Comparison of ENCODE assay signal across 31 mouse cellular contexts in genomic region chr19:29400466-29400865, GRCm38 (mm10). TPM values are rescaled to one million over a fixed set of nuclear protein-coding genes. Genes with fewer than 3 reads are reported as not detected.
A peak's percentile ranks its signal among the peaks of the same experiment; 100 is the strongest.
DNase-seq lines count a peak whose midpoint lies in the region; ATAC-seq and TF ChIP-seq lines count a peak whose summit lies in the region.
"Had no signal": no experiment of that assay in that cellular context is flagged by ENCODE, and none has a peak within 500 bp of the region (broad histone marks: within the 10 kb centered on the region; RNA-seq: fewer than 3 reads in every experiment).

No protein-coding gene starts in this region.

- peak; percentile 57 for ATAC-seq in G1E (ENCODE audit: extremely low read depth, insufficient number of reproducible peaks, low FRiP score, poor library complexity, severe bottlenecking)
- ATAC-seq in common myeloid progenitor, adult 5-6 weeks (replicated peaks; ENCODE audit: low read depth, poor library complexity, severe bottlenecking): peak; percentile 73; the same call in 1 of the 2 replicates
- peak; percentile 49; the same call in 1 of the 2 replicates for ATAC-seq in megakaryocyte, adult 5-6 weeks (ENCODE audit: poor library complexity, severe bottlenecking)
- ATAC-seq: CD4-positive, CD25-positive, alpha-beta regulatory T cell, adult 4 months; forebrain, embryonic 15.5 days; intestine, postnatal 0 days; lung, postnatal 0 days; midbrain, embryonic 16.5 days; Patski had no signal

- H3K4me1 ChIP-seq in heart, embryonic 10.5 days: no peaks in the 10 kb centered on the region
- H3K4me1 ChIP-seq in G1E (ENCODE audit: insufficient read depth, low read depth, low read length): peaks cover 68% of the 10 kb centered on the region
- H3K4me1 ChIP-seq: forebrain, embryonic 15.5 days had no signal

- peak; percentile 55 for DNase-seq in heart, embryonic 10.5 days (ENCODE audit: low spot score)
- no peak for DNase-seq in heart, postnatal 10 days
- peak; percentile 50 for DNase-seq in G1E (ENCODE audit: low spot score)
- DNase-seq in testis, postnatal 14 days (ENCODE audit: low spot score): no peak
- no peak for DNase-seq in layer of hippocampus, adult 2 months (ENCODE audit: low spot score in 2 of 2)
- DNase-seq in left cerebral cortex, postnatal 25 days (ENCODE audit: low spot score in 2 of 2): no peak
- DNase-seq: adrenal gland, postnatal 14 days; cerebellum, adult 18-20 months; cerebellum, postnatal 14 days; gastrocnemius, adult 2 months; heart, postnatal 4 days; kidney, postnatal 14 days; lung, postnatal 4 days; right cerebral cortex, adult 18-20 months; spleen, adult 18-20 months; thymus, postnatal 4 days had no signal

- H3K36me3 ChIP-seq in heart, embryonic 10.5 days: no peaks in the 10 kb centered on the region
- H3K36me3 ChIP-seq in G1E (replicated peaks): no peaks in the 10 kb centered on the region
- H3K36me3 ChIP-seq: forebrain, embryonic 15.5 days had no signal

- no peak for TF ChIP-seq CTCF in G1E (IDR thresholded peaks at IDR 0.05; ENCODE audit: low read depth, low read length)
- no peak for TF ChIP-seq CTCF in layer of hippocampus, adult 2 months (conservative IDR thresholded peaks at IDR 0.05)

- H3K27me3 ChIP-seq in heart, embryonic 10.5 days (ENCODE audit: insufficient read depth, poor library complexity, severe bottlenecking): no peaks in the 10 kb centered on the region
- H3K27me3 ChIP-seq in G1E (ENCODE audit: insufficient read depth, low read length): no peaks in the 10 kb centered on the region
- H3K27me3 ChIP-seq: forebrain, embryonic 15.5 days; Patski had no signal

- no peak overlapping the region for H3K27ac ChIP-seq in heart, embryonic 10.5 days
- no peak overlapping the region for H3K27ac ChIP-seq in layer of hippocampus, adult 2 months
- H3K27ac ChIP-seq: forebrain, embryonic 15.5 days; gastrocnemius, adult 2 months; hindbrain, embryonic 14.5 days had no signal

- 63% methylated on average over 3 of the region's 3 CpGs for WGBS in heart, embryonic 10.5 days

- no peaks in the 10 kb centered on the region for H3K9me3 ChIP-seq in heart, embryonic 10.5 days
- H3K9me3 ChIP-seq in G1E (replicated peaks): no peaks in the 10 kb centered on the region; the same call in 1 of the 2 replicates
- H3K9me3 ChIP-seq: forebrain, embryonic 15.5 days had no signal

- intact Hi-C loops in heart, postnatal 10 days (cut with DNase I): no loop called here
- intact Hi-C loops in left cerebral cortex, postnatal 25 days (cut with DNase I): no loop called here

- H3K4me3 ChIP-seq in heart, embryonic 10.5 days: no peak overlapping the region
- no peak overlapping the region; the same call in 1 of the 2 replicates for H3K4me3 ChIP-seq in G1E (ENCODE audit: low read depth, low read length)
- H3K4me3 ChIP-seq in layer of hippocampus, adult 2 months: no peak overlapping the region
- H3K4me3 ChIP-seq: forebrain, embryonic 15.5 days; gastrocnemius, adult 2 months had no signal

RNA-seq across cellular contexts. Expression of gene Pdcd1lg2, which starts 10.3 kb away (rescaled TPM):
- polyA plus RNA-seq in heart, embryonic 10.5 days (2016; fragmentation: Nextera tagmentation; extraction: Ambion mirVana): not detected in 2 replicates
- not detected for total RNA-seq in heart, postnatal 10 days (2021)
- total RNA-seq in G1E (2014; fragmentation: Nextera tagmentation) (2.0 and 2.5 TPM in 2 replicates), G1E (2017) (8.8 and 10.5 TPM in 2 replicates)
- 0.10 and 0.16 TPM in 2 replicates for polyA plus RNA-seq in G1E (2012)
- 0.27 and 1.7 TPM in 2 replicates for total RNA-seq in common myeloid progenitor, adult 5-6 weeks (2017)
- total RNA-seq in megakaryocyte, adult 5-6 weeks (2015): 0.75 TPM in 1 of 2 replicates, not detected in the other
- total RNA-seq in megakaryocyte, adult 5-6 weeks (2017): 0.44 and 1.8 TPM in 2 replicates
- total RNA-seq in layer of hippocampus, adult 2 months (2021): not detected
- under 1 TPM in 1 of 2 experiments, not detected in 1; 0.21 TPM for total RNA-seq in left cerebral cortex, postnatal 25 days (2021)
- total RNA-seq: adrenal gland, postnatal 14 days; gastrocnemius, adult 2 months; gastrocnemius, postnatal 4 days; heart, postnatal 4 days had no signal
- polyA plus RNA-seq: embryonic facial prominence, embryonic 11.5 days; forebrain, embryonic 15.5 days; heart, embryonic 11.5 days; intestine, postnatal 0 days; kidney, embryonic 14.5 days; limb, embryonic 14.5 days; midbrain, embryonic 16.5 days; neural tube, embryonic 11.5 days had no signal

RNA-seq across cellular contexts. Expression of gene Cd274, which starts 33.2 kb away (rescaled TPM):
- 0.39 and 0.41 TPM in 2 replicates for polyA plus RNA-seq in heart, embryonic 10.5 days (2016; fragmentation: Nextera tagmentation; extraction: Ambion mirVana)
- 1 to 10 TPM; 1.7 to 2.0 TPM for total RNA-seq in heart, postnatal 10 days (2021)
- 15.1 and 18.4 TPM in 2 replicates for total RNA-seq in G1E (2014; fragmentation: Nextera tagmentation)
- total RNA-seq in G1E (2017): 37.1 and 40.8 TPM in 2 replicates
- polyA plus RNA-seq in G1E (2012): 0.29 and 0.56 TPM in 2 replicates
- 6.5 and 12.3 TPM in 2 replicates for total RNA-seq in common myeloid progenitor, adult 5-6 weeks (2017)
- 4.1 and 5.6 TPM in 2 replicates for total RNA-seq in megakaryocyte, adult 5-6 weeks (2015)
- total RNA-seq in megakaryocyte, adult 5-6 weeks (2017): 2.6 and 2.9 TPM in 2 replicates
- total RNA-seq in layer of hippocampus, adult 2 months (2021): 1 to 10 TPM in 1 of 2 experiments, under 1 TPM in 1; 1.00 to 1.2 TPM
- under 1 TPM; 0.53 to 0.80 TPM for total RNA-seq in left cerebral cortex, postnatal 25 days (2021)

RNA-seq across cellular contexts. Expression of gene Plgrkt, which starts 33.3 kb away (rescaled TPM):
- 41.5 and 42.5 TPM in 2 replicates for polyA plus RNA-seq in heart, embryonic 10.5 days (2016; fragmentation: Nextera tagmentation; extraction: Ambion mirVana)
- 10 to 100 TPM; 27.9 to 38.6 TPM for total RNA-seq in heart, postnatal 10 days (2021)
- total RNA-seq in G1E (2014; fragmentation: Nextera tagmentation): 179 and 190 TPM in 2 replicates
- total RNA-seq in G1E (2017): 439 and 475 TPM in 2 replicates
- 38.2 and 39.8 TPM in 2 replicates for polyA plus RNA-seq in G1E (2012)
- 87.2 and 89.5 TPM in 2 replicates for total RNA-seq in common myeloid progenitor, adult 5-6 weeks (2017)
- total RNA-seq in megakaryocyte, adult 5-6 weeks (2015): 66.4 and 70.8 TPM in 2 replicates
- total RNA-seq in megakaryocyte, adult 5-6 weeks (2017): 50.8 and 57.1 TPM in 2 replicates
- total RNA-seq in layer of hippocampus, adult 2 months (2021): 10 to 100 TPM; 26.4 to 27.6 TPM
- total RNA-seq in left cerebral cortex, postnatal 25 days (2021): 10 to 100 TPM; 23.2 to 28.9 TPM

Comparison
In these comparisons a context has a peak if more than half of its experiments do, and no peak if none do; other contexts are left out.
1. DNase-seq: peak in heart, embryonic 10.5 days (single experiment) and G1E (single experiment); none in heart, postnatal 10 days (0 of 2), testis, postnatal 14 days (single experiment), layer of hippocampus, adult 2 months (0 of 2) and left cerebral cortex, postnatal 25 days (0 of 2).
2. Peak in every context shown above with its lines, with median percentiles within 50 percentile points of each other: ATAC-seq.